Mouse (Mus musculus): Measurements from ENCODE around the gene Slit3. TPM values are rescaled to one million over a fixed set of nuclear protein-coding genes. Genes with fewer than 3 reads are reported as not detected.

The Slit3 gene
- total and polyA plus RNA-seq, 3 experiments: not detected

GRCm38 (mm10) chr11:35452413-35452812 lies 331.4 kb downstream of the Slit3 start:
- no peak for DNase-seq (ENCODE audit: low read depth, low spot score)
- Histone ChIP-seq H3K4me3 (ENCODE audit: control insufficient read depth in 1 of 2, insufficient read depth in 1 of 2, low read depth in 2 of 2, low read length in 2 of 2) (no peak overlapping the region), H3K9ac (ENCODE audit: control insufficient read depth, low read depth, low read length, poor library complexity, severe bottlenecking) (no peak overlapping the region), H3K27me3 (ENCODE audit: control insufficient read depth in 1 of 2, insufficient read depth in 2 of 2, low read length in 2 of 2) (no peaks in the 10 kb centered on the region), H3K4me1 (ENCODE audit: control insufficient read depth in 1 of 2, insufficient read depth in 2 of 2, low read length in 2 of 2) (no peaks in the 10 kb centered on the region), H3K9me3 (replicated peaks; ENCODE audit: insufficient read depth, low read length) (no peaks in the 10 kb centered on the region), H3K36me3 (ENCODE audit: control insufficient read depth in 1 of 2, insufficient read depth in 2 of 2, low read length in 2 of 2) (no peaks in the 10 kb centered on the region), H3K27ac (ENCODE audit: control insufficient read depth, low read depth, low read length) (no peak overlapping the region), H3K79me2 (ENCODE audit: control insufficient read depth, insufficient read depth, low read length, poor library complexity) (no peaks in the 10 kb centered on the region)
- TF ChIP-seq GATA1 (IDR thresholded peaks at IDR 0.05; ENCODE audit: low read depth, low read length) (no peak), ZKSCAN1 (IDR thresholded peaks at IDR 0.05; ENCODE audit: low read depth, low read length) (no peak), MYB (IDR thresholded peaks at IDR 0.05; ENCODE audit: low read depth, low read length) (no peak), CHD1 (IDR thresholded peaks at IDR 0.05; ENCODE audit: low read depth, low read length) (no peak), POLR2AphosphoS2 (IDR thresholded peaks at IDR 0.05; ENCODE audit: low read length) (no peak), ZC3H11A (IDR thresholded peaks at IDR 0.05; ENCODE audit: low read depth, low read length) (no peak), HCFC1 (IDR thresholded peaks at IDR 0.05; ENCODE audit: low read depth, low read length) (no peak), NRF1 (IDR thresholded peaks at IDR 0.05; ENCODE audit: insufficient read depth, low read depth, low read length, poor library complexity, severe bottlenecking) (no peak), TCF12 (IDR thresholded peaks at IDR 0.05; ENCODE audit: low read depth, low read length) (no peak), CTCF (IDR thresholded peaks at IDR 0.05 in 2 of 3, conservative IDR thresholded peaks at IDR 0.05 in 1 of 3; ENCODE audit: control insufficient read depth in 1 of 3, insufficient read depth in 1 of 3, low read depth in 2 of 3, low read length in 3 of 3, poor library complexity in 1 of 3, severe bottlenecking in 1 of 3) (no peak), POLR2AphosphoS5 (IDR thresholded peaks at IDR 0.05; ENCODE audit: borderline replicate concordance, low read depth, low read length) (no peak), MXI1 (IDR thresholded peaks at IDR 0.05; ENCODE audit: low read depth, low read length) (no peak), EP300 (IDR thresholded peaks at IDR 0.05; ENCODE audit: low read depth in 1 of 2, low read length in 2 of 2) (no peak)

GRCm38 (mm10) chr11:35454191-35454725 lies 333.2 kb downstream of the Slit3 start:
- Histone ChIP-seq H3K4me3 (ENCODE audit: control insufficient read depth in 1 of 2, insufficient read depth in 1 of 2, low read depth in 2 of 2, low read length in 2 of 2) (no peak overlapping the region), H3K27ac (ENCODE audit: control insufficient read depth, low read depth, low read length) (no peak overlapping the region), H3K27me3 (ENCODE audit: control insufficient read depth in 1 of 2, insufficient read depth in 2 of 2, low read length in 2 of 2) (no peaks in the 10 kb centered on the region), H3K36me3 (ENCODE audit: control insufficient read depth in 1 of 2, insufficient read depth in 2 of 2, low read length in 2 of 2) (no peaks in the 10 kb centered on the region), H3K79me2 (ENCODE audit: control insufficient read depth, insufficient read depth, low read length, poor library complexity) (no peaks in the 10 kb centered on the region), H3K9me3 (replicated peaks; ENCODE audit: insufficient read depth, low read length) (no peaks in the 10 kb centered on the region), H3K4me1 (ENCODE audit: control insufficient read depth in 1 of 2, insufficient read depth in 2 of 2, low read length in 2 of 2) (no peaks in the 10 kb centered on the region), H3K9ac (ENCODE audit: control insufficient read depth, low read depth, low read length, poor library complexity, severe bottlenecking) (no peak overlapping the region)
- no peak for DNase-seq (ENCODE audit: low read depth, low spot score)
- no peak for TF ChIP-seq SMC3 (IDR thresholded peaks at IDR 0.05; ENCODE audit: low read depth, low read length)
- TF ChIP-seq ZMIZ1 (IDR thresholded peaks at IDR 0.05; ENCODE audit: low read depth, low read length): no peak
- TF ChIP-seq MEF2A (IDR thresholded peaks at IDR 0.05; ENCODE audit: extremely low read depth, insufficient replicate concordance, low read depth, low read length, poor library complexity, severe bottlenecking): no peak
- no peak for TF ChIP-seq UBTF (IDR thresholded peaks at IDR 0.05; ENCODE audit: borderline replicate concordance, insufficient read depth, low read depth, low read length)
- TF ChIP-seq GABPA (IDR thresholded peaks at IDR 0.05; ENCODE audit: low read depth, low read length): no peak
- TF ChIP-seq CTCF (IDR thresholded peaks at IDR 0.05 in 2 of 3, conservative IDR thresholded peaks at IDR 0.05 in 1 of 3; ENCODE audit: control insufficient read depth in 1 of 3, insufficient read depth in 1 of 3, low read depth in 2 of 3, low read length in 3 of 3, poor library complexity in 1 of 3, severe bottlenecking in 1 of 3): no peak
- TF ChIP-seq JUND (IDR thresholded peaks at IDR 0.05; ENCODE audit: low read depth, low read length): no peak
- no peak for TF ChIP-seq MAFK (IDR thresholded peaks at IDR 0.05; ENCODE audit: borderline replicate concordance, low read depth, low read length)
- TF ChIP-seq MAX (IDR thresholded peaks at IDR 0.05; ENCODE audit: low read length): no peak

Measured in MEL (cell line).